Mouse (Mus musculus) hindbrain, embryonic 15.5 days (tissue): Measurements from ENCODE around the gene Tec. TPM values are rescaled to one million over a fixed set of nuclear protein-coding genes. Genes with fewer than 3 reads are reported as not detected.

Experiments used
- ATAC-seq: fragments of 200-750 bp; cut with Nextera tagmentation; 2 replicates; pipeline ENCODE4 v1.8.0; 2017; ENCODE audit warnings: low read depth, moderate number of reproducible peaks, moderate TSS enrichment; ENCODE audit not compliant: low FRiP score
- H3K27ac ChIP-seq: fragments of 300-500 bp; sonication (generic); replicated peaks from 2 replicates; pipeline ENCODE4 v1.5.1; 2015; ENCODE audit warnings: mild to moderate bottlenecking, inconsistent platforms
- H3K27me3 ChIP-seq: fragments of 300-500 bp; sonication (generic); 2 replicates; pipeline ENCODE4 v1.6.1; 2015; ENCODE audit warnings: control low read depth, inconsistent platforms
- H3K36me3 ChIP-seq: fragments of 300-500 bp; sonication (generic); 2 replicates; pipeline ENCODE4 v1.6.1; 2015; ENCODE audit warnings: control low read depth, inconsistent platforms
- H3K4me1 ChIP-seq: fragments of 300-500 bp; sonication (generic); replicated peaks from 2 replicates; pipeline ENCODE4 v1.6.1; 2015; ENCODE audit warnings: control low read depth, inconsistent platforms
- H3K4me2 ChIP-seq: fragments of 300-500 bp; sonication (generic); 2 replicates; pipeline ENCODE4 v1.6.1; 2015; ENCODE audit warnings: moderate library complexity, mild to moderate bottlenecking, inconsistent platforms
- H3K4me3 ChIP-seq: fragments of 300-500 bp; sonication (generic); 2 replicates; pipeline ENCODE4 v1.5.1; 2015; ENCODE audit warnings: mild to moderate bottlenecking, inconsistent platforms
- H3K9ac ChIP-seq: fragments of 300-500 bp; sonication (generic); 2 replicates; pipeline ENCODE4 v1.6.1; 2015; ENCODE audit warnings: inconsistent platforms
- H3K9me3 ChIP-seq: fragments of 300-500 bp; sonication (generic); 2 replicates; pipeline ENCODE4 v1.6.1; 2016; ENCODE audit warnings: control low read depth, inconsistent platforms
- WGBS: fragments of 180-500 bp; shearing (Covaris S2); methylation state at CpG from one replicate; pipeline ENCODE4 v1.1.7; 2015; 5-methylcytosine and 5-hydroxymethylcytosine counted together
- polyA plus RNA-seq: library from polyadenylated mRNA; unstranded; fragments of >200 nt; fragmentation: Nextera tagmentation; extraction: Ambion mirVana; gene quantifications from 2 replicates; pipeline ENCODE4 v1.2.1, GENCODE M21; 2015

The Tec gene
- polyA plus RNA-seq, 1 experiment from 2014 or later, result 8.8 TPM

DNA sequence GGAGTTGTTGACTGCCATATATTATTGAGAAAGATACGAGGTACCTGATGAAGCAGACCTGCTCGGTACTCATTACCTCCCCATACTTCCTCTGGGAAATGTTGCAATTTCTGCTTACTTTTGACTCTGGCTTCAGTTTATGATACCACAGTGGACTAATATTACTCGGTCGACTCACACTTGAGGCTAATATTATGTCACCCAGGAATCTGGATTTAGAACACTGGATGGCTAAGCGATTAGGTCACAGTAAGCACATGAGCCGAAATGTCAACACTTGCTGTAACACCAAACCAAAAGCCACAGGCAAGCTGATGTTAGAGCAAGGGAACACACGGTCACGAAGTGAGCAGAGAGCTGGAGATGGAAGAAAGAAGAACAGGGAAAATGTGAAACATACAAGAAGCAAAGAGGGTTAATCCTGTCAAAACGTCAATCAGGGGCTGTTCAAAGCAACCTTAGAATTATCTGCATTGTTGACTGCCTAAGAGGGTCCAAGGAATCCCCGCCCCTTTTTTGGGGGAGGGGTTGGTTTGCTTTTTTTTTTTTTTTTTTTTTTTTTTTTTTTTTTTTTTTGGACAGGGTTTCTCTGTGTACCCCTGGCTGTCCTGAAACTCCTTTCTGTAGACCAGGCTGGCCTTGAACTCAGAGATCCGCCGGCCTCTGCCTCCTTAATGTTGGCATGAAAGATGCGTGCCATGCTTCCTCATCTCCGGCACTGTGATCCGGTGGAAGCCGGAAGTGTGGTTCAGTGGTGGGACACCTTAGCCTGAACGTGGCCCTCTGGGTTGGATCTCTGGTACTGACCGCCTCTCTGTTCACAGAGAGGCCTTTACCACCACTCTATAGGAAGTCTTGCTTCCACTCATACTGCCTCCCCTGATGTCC lies 36.9 kb upstream of the Tec start:
- WGBS, result 87% methylated on average over 18 of the region's 18 CpGs
- no peaks in the 10 kb centered on the region for H3K27me3 ChIP-seq
- no peak overlapping the region for H3K27ac ChIP-seq
- H3K9me3 ChIP-seq, result no peaks in the 10 kb centered on the region
- no peaks in the 10 kb centered on the region for H3K4me1 ChIP-seq
- H3K36me3 ChIP-seq, result no peaks in the 10 kb centered on the region
- H3K9ac ChIP-seq, result no peak overlapping the region
- no peak overlapping the region for H3K4me3 ChIP-seq
- no peak for ATAC-seq
- no peak overlapping the region for H3K4me2 ChIP-seq

DNA sequence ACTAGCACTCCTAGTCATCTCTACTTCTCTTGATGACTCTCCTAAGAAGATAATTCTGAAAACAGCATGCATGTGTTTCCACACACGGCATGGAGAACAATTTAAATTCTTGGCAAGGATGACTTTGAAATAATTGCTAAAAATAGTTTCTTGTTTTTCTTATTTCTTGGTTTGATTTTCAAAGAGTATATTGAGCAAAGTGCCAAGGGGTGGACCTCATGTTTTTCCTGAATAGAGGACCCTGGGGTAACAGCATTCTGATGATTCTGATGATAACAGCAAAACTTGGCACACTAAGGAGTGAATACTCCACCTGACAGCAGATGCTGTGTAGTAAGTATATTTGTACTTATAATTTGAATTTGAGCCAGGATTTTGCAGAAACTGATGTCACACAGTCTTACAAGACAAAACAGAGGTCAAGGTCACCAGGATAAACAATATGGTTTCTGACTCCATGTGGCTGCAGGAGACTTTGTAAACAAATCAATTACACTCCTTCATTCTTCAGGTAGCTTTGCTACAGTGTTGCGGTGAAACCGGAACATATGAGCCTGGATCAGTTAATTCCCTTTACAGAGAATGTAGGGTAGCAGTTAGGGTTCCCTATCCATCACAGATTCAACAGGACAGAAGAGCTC lies 34.7 kb upstream of the Tec start:
- Histone ChIP-seq H3K27me3 (no peaks in the 10 kb centered on the region), H3K4me1 (no peaks in the 10 kb centered on the region), H3K4me2 (no peak overlapping the region), H3K36me3 (no peaks in the 10 kb centered on the region), H3K9ac (no peak overlapping the region), H3K4me3 (no peak overlapping the region), H3K27ac (no peak overlapping the region), H3K9me3 (no peaks in the 10 kb centered on the region)
- ATAC-seq, result no peak
- whole genome bisulfite sequencing, result 79% methylated on average over 3 of the region's 3 CpGs

DNA sequence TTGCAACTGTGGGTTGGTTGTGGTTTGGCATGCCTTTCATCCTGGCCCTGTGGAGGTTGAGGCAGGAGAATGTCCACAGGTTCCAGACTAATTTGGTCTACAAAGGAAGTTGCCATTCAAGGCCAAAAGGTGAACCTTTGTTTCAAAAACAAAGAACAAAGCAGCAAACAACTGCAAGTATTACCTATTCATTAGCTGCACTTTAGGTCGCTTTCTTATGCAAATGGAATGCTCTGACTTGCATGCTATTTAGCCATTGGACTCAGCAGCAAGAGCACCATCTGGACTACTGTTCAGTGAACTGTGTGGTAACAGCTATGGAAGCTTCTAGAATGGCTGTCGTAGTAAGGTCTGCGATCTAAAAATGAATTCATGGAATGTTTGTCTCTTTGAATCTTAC lies 34.0 kb upstream of the Tec start:
- H3K27ac ChIP-seq, result no peak overlapping the region
- H3K36me3 ChIP-seq, result no peaks in the 10 kb centered on the region
- no peak for ATAC-seq
- H3K9me3 ChIP-seq, result no peaks in the 10 kb centered on the region
- no peaks in the 10 kb centered on the region for H3K4me1 ChIP-seq
- H3K27me3 ChIP-seq, result no peaks in the 10 kb centered on the region
- no peak overlapping the region for H3K4me3 ChIP-seq
- H3K4me2 ChIP-seq, result no peak overlapping the region
- no peak overlapping the region for H3K9ac ChIP-seq
- 27% methylated on average over 3 of the region's 3 CpGs for WGBS

DNA sequence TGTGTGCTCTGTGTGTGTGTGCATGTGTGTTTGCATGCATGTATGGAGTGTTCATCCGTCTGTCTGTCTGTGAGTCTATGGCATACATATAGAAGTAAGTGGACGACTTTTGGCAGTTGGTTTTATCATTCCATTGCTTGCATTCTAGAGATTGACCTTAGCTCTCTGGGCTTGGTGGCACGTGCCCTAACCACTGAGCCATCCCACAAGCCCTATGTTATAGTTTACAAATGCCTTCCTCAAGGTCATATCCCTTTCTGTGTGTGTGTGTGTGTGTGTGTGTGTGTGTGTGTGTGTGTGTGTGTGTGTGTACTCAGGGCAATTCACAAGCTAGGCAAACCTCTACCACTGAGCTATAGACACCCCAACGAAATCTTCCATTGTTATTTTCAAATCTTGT lies 33.6 kb upstream of the Tec start:
- no peak for ATAC-seq
- H3K9ac ChIP-seq, result no peak overlapping the region
- H3K27me3 ChIP-seq, result no peaks in the 10 kb centered on the region
- 85% methylated on average over 4 of the region's 4 CpGs for WGBS
- H3K36me3 ChIP-seq, result no peaks in the 10 kb centered on the region
- no peaks in the 10 kb centered on the region for H3K9me3 ChIP-seq
- no peak overlapping the region for H3K27ac ChIP-seq
- no peaks in the 10 kb centered on the region for H3K4me1 ChIP-seq
- H3K4me2 ChIP-seq, result no peak overlapping the region
- H3K4me3 ChIP-seq, result no peak overlapping the region

DNA sequence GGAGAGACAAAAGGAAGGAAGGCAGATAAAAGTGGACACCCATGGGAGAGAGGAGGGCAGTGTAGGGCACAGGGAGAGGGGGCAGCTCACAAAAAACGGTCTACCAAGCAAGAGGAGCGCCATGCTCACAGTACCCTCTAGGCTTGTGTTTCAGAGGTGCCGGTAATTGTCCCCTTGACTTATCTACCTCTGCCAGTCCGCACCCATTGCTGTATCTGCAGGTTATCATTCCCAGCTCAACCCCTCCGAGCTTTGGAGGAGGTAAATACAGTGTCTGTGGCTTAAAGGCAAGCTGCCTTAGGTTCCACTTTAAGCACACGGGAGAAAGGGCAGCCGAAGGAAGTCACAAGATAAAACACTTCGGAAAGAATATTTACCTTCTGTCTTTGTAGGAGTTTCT lies 31.0 kb upstream of the Tec start:
- H3K4me1 ChIP-seq, result no peaks in the 10 kb centered on the region
- no peak overlapping the region for H3K9ac ChIP-seq
- H3K36me3 ChIP-seq, result no peaks in the 10 kb centered on the region
- H3K27me3 ChIP-seq, result no peaks in the 10 kb centered on the region
- ATAC-seq, result no peak
- no peak overlapping the region for H3K4me3 ChIP-seq
- no peaks in the 10 kb centered on the region for H3K9me3 ChIP-seq
- no peak overlapping the region for H3K4me2 ChIP-seq
- H3K27ac ChIP-seq, result no peak overlapping the region
- 94% methylated on average over 8 of the region's 8 CpGs for WGBS

DNA sequence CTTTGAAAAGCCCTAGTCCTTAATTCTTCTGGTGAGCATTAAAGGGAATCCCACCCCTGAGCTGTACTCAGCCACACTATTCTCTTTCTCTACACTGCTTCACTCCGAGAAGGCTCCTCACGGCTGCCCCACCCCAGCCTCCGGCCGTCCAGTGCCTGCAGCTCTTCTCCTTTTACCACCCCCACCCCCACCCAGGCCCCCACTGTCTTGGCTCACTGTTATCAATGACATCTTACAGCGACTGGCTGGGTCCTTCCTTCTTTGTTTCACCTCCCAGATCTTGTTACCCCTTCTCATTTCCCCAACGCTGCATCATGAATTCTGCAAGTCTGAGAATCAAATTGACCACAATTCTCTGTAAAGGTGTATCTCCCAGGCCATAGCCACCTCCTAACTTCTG lies 29.7 kb upstream of the Tec start:
- H3K4me3 ChIP-seq, result no peak overlapping the region
- ATAC-seq, result no peak
- no peak overlapping the region for H3K9ac ChIP-seq
- no peaks in the 10 kb centered on the region for H3K9me3 ChIP-seq
- H3K4me1 ChIP-seq, result no peaks in the 10 kb centered on the region
- WGBS, result 69% methylated on average over 6 of the region's 6 CpGs
- H3K36me3 ChIP-seq, result no peaks in the 10 kb centered on the region
- no peak overlapping the region for H3K27ac ChIP-seq
- H3K27me3 ChIP-seq, result no peaks in the 10 kb centered on the region
- H3K4me2 ChIP-seq, result no peak overlapping the region

DNA sequence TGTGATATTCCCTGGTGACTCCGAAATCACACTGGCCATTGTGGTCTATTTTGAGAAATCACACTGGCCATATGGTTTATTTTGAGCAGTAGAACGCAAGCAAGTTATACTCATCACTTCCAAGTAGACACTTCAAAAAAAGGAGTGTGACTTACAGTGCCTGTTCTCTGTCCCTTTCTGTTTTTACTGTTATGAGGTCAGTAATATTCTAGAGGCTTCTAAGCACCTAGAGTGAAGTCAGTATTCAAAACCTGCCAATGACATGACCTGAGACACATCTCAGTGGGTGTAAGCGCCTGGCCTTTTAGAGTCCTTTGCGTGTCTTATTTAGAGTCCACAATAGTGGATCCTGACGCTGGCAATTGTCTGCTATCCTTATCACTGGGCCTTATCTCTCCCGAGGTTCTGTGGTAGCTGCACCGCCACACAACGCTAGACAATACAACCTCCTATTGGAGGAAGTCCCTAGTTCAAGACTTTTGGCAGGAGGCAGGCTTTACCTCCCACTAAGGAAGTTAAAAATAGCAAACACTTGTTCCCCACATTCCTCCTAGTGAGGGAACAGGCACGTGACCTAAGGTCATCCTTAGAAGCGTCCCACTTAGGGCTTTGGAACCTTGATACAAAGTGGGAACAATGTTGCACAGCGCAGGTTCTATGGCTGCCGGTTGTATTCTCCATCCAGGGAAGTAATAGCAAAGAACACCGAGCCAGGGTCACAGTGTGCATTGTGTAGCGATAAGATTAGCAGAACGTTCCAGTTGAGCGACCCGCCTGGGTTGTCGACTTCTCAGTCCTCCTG lies 28.4 kb upstream of the Tec start:
- ATAC-seq, result no peak
- no peaks in the 10 kb centered on the region for H3K27me3 ChIP-seq
- 77% methylated on average over 18 of the region's 18 CpGs for WGBS
- H3K4me2 ChIP-seq, result no peak overlapping the region
- no peaks in the 10 kb centered on the region for H3K36me3 ChIP-seq
- H3K9ac ChIP-seq, result no peak overlapping the region
- no peak overlapping the region for H3K4me3 ChIP-seq
- H3K9me3 ChIP-seq, result no peaks in the 10 kb centered on the region
- no peak overlapping the region for H3K27ac ChIP-seq
- no peaks in the 10 kb centered on the region for H3K4me1 ChIP-seq

DNA sequence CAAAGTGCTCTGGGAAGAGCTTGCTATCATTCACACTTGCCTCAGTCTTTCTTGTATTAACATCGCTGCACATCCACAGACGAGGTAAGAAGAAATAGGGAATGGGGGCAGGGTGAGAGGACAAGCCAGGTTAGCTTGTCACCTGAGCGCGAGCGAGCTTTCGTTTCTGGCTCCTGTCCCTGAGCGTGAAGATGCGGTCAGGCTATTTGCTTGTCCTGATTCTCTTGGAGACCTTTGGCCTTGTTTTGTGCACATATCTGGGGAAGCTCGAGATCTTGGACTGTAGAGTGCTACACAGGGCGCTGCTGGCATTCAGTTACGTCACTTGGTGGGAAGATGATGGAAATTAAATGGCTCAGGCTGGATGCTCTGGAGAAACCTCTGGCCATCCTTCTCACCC lies 27.0 kb upstream of the Tec start:
- H3K4me3 ChIP-seq, result no peak overlapping the region
- H3K4me2 ChIP-seq, result no peak overlapping the region
- H3K9ac ChIP-seq, result no peak overlapping the region
- no peaks in the 10 kb centered on the region for H3K4me1 ChIP-seq
- 92% methylated on average over 11 of the region's 11 CpGs for WGBS
- H3K9me3 ChIP-seq, result no peaks in the 10 kb centered on the region
- H3K36me3 ChIP-seq, result no peaks in the 10 kb centered on the region
- no peak overlapping the region for H3K27ac ChIP-seq
- H3K27me3 ChIP-seq, result no peaks in the 10 kb centered on the region
- ATAC-seq, result no peak

DNA sequence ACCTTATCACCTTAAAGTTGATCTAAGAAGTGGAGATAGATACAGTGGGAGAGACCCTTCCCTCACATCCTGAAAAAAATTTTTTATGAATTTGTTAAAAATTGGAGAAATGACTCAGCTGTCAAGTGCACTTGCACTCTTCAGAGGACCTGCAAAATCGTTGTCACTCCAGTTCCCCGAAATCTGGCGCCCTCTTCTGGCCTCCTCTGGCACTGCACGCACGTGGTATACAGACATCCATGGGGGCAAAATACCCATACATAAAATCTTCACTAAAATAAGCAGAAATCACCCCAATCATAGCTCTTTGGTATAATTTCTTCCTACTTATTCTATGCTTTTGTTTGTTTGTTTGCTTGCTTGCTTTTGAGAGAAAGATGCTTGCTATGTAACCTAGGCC lies 25.7 kb upstream of the Tec start:
- Histone ChIP-seq H3K4me3 (no peak overlapping the region), H3K9me3 (no peaks in the 10 kb centered on the region), H3K27ac (no peak overlapping the region), H3K9ac (no peak overlapping the region), H3K27me3 (no peaks in the 10 kb centered on the region), H3K4me2 (no peak overlapping the region), H3K4me1 (no peaks in the 10 kb centered on the region), H3K36me3 (no peaks in the 10 kb centered on the region)
- WGBS, result 51% methylated on average over 5 of the region's 5 CpGs
- no peak for ATAC-seq

DNA sequence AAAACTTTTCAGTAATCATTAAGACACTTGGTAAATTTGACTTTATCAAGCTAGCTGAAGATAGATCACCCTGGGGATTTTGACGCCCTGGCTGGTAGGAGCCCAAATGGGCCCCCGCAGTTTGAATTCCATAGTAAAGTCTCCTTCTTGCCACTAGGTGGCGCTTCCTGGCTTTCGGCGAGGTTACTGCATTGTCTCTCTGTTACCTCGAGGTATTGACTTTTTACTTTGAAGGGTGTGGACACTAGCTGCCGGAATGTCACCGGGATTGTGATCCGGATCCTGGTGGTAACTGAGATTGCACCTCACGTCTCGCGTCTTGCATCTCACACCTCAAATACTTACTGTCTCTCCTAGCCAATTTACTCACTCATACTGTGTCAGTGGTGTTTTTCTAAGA lies 23.3 kb upstream of the Tec start:
- no peaks in the 10 kb centered on the region for H3K27me3 ChIP-seq
- 4% methylated on average over 12 of the region's 12 CpGs for WGBS
- no peak overlapping the region for H3K4me2 ChIP-seq
- H3K36me3 ChIP-seq, result no peaks in the 10 kb centered on the region
- no peaks in the 10 kb centered on the region for H3K4me1 ChIP-seq
- no peaks in the 10 kb centered on the region for H3K9me3 ChIP-seq
- no peak overlapping the region for H3K9ac ChIP-seq
- no peak; the same call in 1 of the 2 replicates for ATAC-seq
- H3K4me3 ChIP-seq, result no peak overlapping the region
- no peak overlapping the region for H3K27ac ChIP-seq

DNA sequence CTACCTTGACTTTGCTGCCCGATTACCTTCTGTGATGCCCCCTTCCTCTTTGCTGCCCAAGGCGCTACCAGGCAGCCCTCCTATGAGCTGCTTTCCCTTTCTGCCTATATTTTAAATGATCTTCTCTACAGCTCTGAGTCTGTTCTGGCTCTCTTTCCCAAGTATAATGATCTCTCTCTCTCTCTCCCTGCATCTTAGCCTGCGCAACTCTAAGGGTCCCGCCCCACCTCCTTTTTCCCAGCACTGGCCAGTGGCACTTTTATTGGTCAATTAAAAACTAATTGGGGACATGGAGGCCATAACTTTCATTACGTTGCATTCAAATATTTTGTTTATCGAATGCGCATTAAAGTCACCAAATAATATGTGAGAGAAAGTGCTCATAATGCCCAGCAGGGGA lies 20.0 kb upstream of the Tec start:
- no peaks in the 10 kb centered on the region for H3K27me3 ChIP-seq
- H3K4me3 ChIP-seq, result no peak overlapping the region
- no peak overlapping the region for H3K9ac ChIP-seq
- WGBS, result 87% methylated on average over 7 of the region's 7 CpGs
- no peaks in the 10 kb centered on the region for H3K4me1 ChIP-seq
- no peak for ATAC-seq
- no peaks in the 10 kb centered on the region for H3K9me3 ChIP-seq
- no peak overlapping the region for H3K4me2 ChIP-seq
- H3K27ac ChIP-seq, result no peak overlapping the region
- no peaks in the 10 kb centered on the region for H3K36me3 ChIP-seq
